Mouse (Mus musculus) large intestine, adult 2 months (tissue): ENCODE measurements around the gene Anapc11. TPM values are rescaled to one million over a fixed set of nuclear protein-coding genes. Genes with fewer than 3 reads are reported as not detected.

Experiments
- DNase-seq: peaks from one replicate; pipeline ENCODE4 v3.0.0-alpha.2; 2012; ENCODE audit warnings: low read depth, low spot score
- WGBS: fragments of 180-500 bp; shearing (Covaris S2); methylation state at CpG from one replicate; pipeline ENCODE4 v1.1.7; 2018; 5-methylcytosine and 5-hydroxymethylcytosine counted together
- polyA plus RNA-seq: library from polyadenylated mRNA; depleted of rRNA; stranded (reverse); fragments of >200 nt; gene quantifications from 2 replicates; pipeline ENCODE4 v1.2.3, GENCODE M21; 2012; rRNA removed

Anapc11 gene
- polyA plus RNA-seq, 1 experiment: 85.4 TPM

DNA sequence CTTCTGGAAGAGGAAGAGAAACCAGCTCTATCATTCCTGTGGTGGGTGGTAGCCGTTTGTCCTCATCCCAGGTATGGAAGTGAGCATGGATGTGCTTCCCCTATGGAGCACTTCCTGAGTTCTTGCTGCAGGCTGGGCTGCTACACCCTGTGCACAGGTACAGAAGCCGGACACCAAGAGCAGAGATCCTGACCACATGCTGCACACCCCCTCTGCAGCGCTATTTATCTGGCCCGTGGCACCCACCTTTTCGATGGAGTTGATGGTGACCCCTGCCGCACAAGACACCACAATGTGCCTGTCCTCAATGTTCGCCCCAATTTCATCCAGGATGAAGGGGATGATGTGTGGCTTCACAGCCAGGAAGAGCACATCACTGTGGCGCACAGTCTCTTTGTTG, 43.6 kb downstream of the Anapc11 start:
- 84% methylated on average over 8 of the region's 8 CpGs for WGBS

GRCm38 (mm10) chr11:120642939-120643600, 44.8 kb downstream of the Anapc11 start:
- WGBS: 1% methylated on average over 18 of the region's 18 CpGs
- no peak for DNase-seq

More for the DNA sequence above, 43.6 kb downstream of the Anapc11 start:
- no peak for DNase-seq

- under 1% methylated on average over 15 of the region's 15 CpGs for WGBS
Measured at GRCm38 (mm10) chr11:120643601-120643987, 45.4 kb downstream of the Anapc11 start, which contains the start of gene Pycr1. Gene Pycr1, minus strand, starts transcription at chr11:120643769.

GRCm38 (mm10) chr11:120647047-120647830, 49.0 kb downstream of the Anapc11 start:
- 87% methylated on average over 35 of the region's 35 CpGs for WGBS
- no peak for DNase-seq

More at GRCm38 (mm10) chr11:120643601-120643987, 45.4 kb downstream of the Anapc11 start, which contains the start of gene Pycr1:
- peak; percentile 81 for DNase-seq

- WGBS: 9% methylated on average over 13 of the region's 13 CpGs
- DNase-seq: no peak
Measured at GRCm38 (mm10) chr11:120648001-120648476, 49.8 kb downstream of the Anapc11 start, which contains the start of gene Myadml2. Gene Myadml2, minus strand, starts transcription at chr11:120648158.

DNA sequence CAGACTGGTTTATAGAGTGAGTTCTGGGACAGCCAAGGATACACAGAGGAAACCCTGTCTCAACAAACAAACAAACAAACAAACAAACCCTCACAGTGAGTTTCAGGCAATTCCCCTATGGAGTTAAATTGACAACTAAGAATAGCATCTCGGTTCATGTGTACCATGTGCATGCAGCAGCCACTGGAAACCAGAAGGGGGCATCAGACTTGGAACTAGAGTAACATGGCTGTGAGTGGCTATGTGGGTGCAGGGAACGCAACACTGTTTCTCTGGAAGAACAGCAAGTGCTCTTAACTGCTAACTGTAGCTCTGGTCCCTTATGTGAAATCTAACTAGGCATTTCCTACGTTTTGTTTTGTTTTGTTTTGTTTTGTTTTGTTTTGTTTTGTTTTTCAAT, 53.7 kb downstream of the Anapc11 start:
- DNase-seq: no peak
- WGBS: 79% methylated on average over 3 of the region's 3 CpGs

DNA sequence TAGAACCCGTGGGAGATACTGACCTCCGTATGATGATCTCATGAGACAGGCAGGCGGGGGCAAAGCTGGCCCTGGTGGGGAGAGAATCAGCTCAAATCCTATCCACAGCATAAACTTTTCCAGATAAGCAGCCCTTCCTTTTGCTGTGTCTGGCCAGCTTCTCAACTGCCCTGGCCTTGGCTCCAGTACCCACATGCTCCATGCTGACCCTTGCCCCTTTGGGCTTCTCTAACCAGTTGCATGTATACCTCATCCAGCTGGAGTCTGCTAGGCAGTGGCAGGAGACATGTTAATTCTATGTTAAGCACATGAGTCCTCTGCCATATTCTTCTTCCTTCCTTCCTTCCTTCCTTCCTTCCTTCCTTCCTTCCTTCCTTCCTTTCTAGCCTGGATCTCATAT, 56.5 kb downstream of the Anapc11 start:
- no peak for DNase-seq
- WGBS: 65% methylated on average over 3 of the region's 3 CpGs

- DNase-seq: no peak
- WGBS: 84% methylated on average over 4 of the region's 4 CpGs
Measured at GRCm38 (mm10) chr11:120657301-120657700, 59.1 kb downstream of the Anapc11 start.

Other genes with a start within 250 kb of the Anapc11 start
- 1,539 and 1,751 TPM in 2 replicates for gene Actg1, start 249.9 kb upstream of the Anapc11 start, polyA plus RNA-seq
- not detected in 2 replicates for gene Fscn2, start 236.9 kb upstream of the Anapc11 start, polyA plus RNA-seq
- 33.5 and 34.5 TPM in 2 replicates for gene Faap100, start 219.7 kb upstream of the Anapc11 start, polyA plus RNA-seq
- 42.4 and 50.9 TPM in 2 replicates for gene Nploc4, start 160.7 kb upstream of the Anapc11 start, polyA plus RNA-seq
- gene Tspan10, start 155.8 kb upstream of the Anapc11 start, polyA plus RNA-seq: 0.85 and 1.1 TPM in 2 replicates
- 0.30 and 0.89 TPM in 2 replicates for gene Pde6g, start 144.9 kb upstream of the Anapc11 start, polyA plus RNA-seq
- gene Oxld1, start 140.4 kb upstream of the Anapc11 start, polyA plus RNA-seq: 18.2 and 19.6 TPM in 2 replicates
- 12.3 and 15.1 TPM in 2 replicates for gene Ccdc137, start 140.3 kb upstream of the Anapc11 start, polyA plus RNA-seq
- gene Arl16, start 130.8 kb upstream of the Anapc11 start, polyA plus RNA-seq: 16.8 and 18.8 TPM in 2 replicates
- gene Mrpl12, start 113.8 kb upstream of the Anapc11 start, polyA plus RNA-seq: 139 and 148 TPM in 2 replicates
- 287 and 345 TPM in 2 replicates for gene Slc25a10, start 106.6 kb upstream of the Anapc11 start, polyA plus RNA-seq
- gene Gcgr, start 67.7 kb upstream of the Anapc11 start, polyA plus RNA-seq: 0.90 and 1.1 TPM in 2 replicates
- gene Mcrip1, start 48.7 kb upstream of the Anapc11 start, polyA plus RNA-seq: 36.6 and 46.6 TPM in 2 replicates
- gene Ppp1r27, start 47.3 kb upstream of the Anapc11 start, polyA plus RNA-seq: 0.22 TPM in 1 of 2 replicates, not detected in the other
- gene P4hb, start 25.2 kb upstream of the Anapc11 start, polyA plus RNA-seq: 496 and 716 TPM in 2 replicates
- 745 and 760 TPM in 2 replicates for gene Arhgdia, start 16.8 kb upstream of the Anapc11 start, polyA plus RNA-seq
- 45.9 and 54.0 TPM in 2 replicates for gene Alyref, start 56 bp upstream of the Anapc11 start, polyA plus RNA-seq
- 0.63 and 1.0 TPM in 2 replicates for gene Npb, start 10.1 kb downstream of the Anapc11 start, polyA plus RNA-seq
- 397 and 622 TPM in 2 replicates for gene Pcyt2, start 19.5 kb downstream of the Anapc11 start, polyA plus RNA-seq
- 117 and 124 TPM in 2 replicates for gene Sirt7, start 26.8 kb downstream of the Anapc11 start, polyA plus RNA-seq
- gene Mafg, start 35.2 kb downstream of the Anapc11 start, polyA plus RNA-seq: 28.4 and 30.8 TPM in 2 replicates
- 16.4 and 16.7 TPM in 2 replicates for gene Pycr1, start 45.3 kb downstream of the Anapc11 start, polyA plus RNA-seq
- gene Myadml2, start 49.7 kb downstream of the Anapc11 start, polyA plus RNA-seq: 0.53 and 0.56 TPM in 2 replicates
- 0.45 and 0.79 TPM in 2 replicates for gene Notum, start 62.8 kb downstream of the Anapc11 start, polyA plus RNA-seq
- 74.9 and 88.8 TPM in 2 replicates for gene Aspscr1, start 74.6 kb downstream of the Anapc11 start, polyA plus RNA-seq
- gene Cenpx, start 115.3 kb downstream of the Anapc11 start, polyA plus RNA-seq: 94.1 and 101 TPM in 2 replicates
- gene Lrrc45, start 115.5 kb downstream of the Anapc11 start, polyA plus RNA-seq: 21.3 and 34.5 TPM in 2 replicates
- gene Rac3, start 123.0 kb downstream of the Anapc11 start, polyA plus RNA-seq: 8.5 and 10.1 TPM in 2 replicates
- 63.8 and 66.5 TPM in 2 replicates for gene Dcxr, start 128.9 kb downstream of the Anapc11 start, polyA plus RNA-seq
- 4.4 and 6.9 TPM in 2 replicates for gene Cbr2, start 133.7 kb downstream of the Anapc11 start, polyA plus RNA-seq
- gene Hmga1b, start 164.4 kb downstream of the Anapc11 start, polyA plus RNA-seq: 1.9 and 2.1 TPM in 2 replicates
- 60.4 and 73.4 TPM in 2 replicates for gene Rfng, start 185.8 kb downstream of the Anapc11 start, polyA plus RNA-seq
- gene Gps1, start 185.9 kb downstream of the Anapc11 start, polyA plus RNA-seq: 124 and 130 TPM in 2 replicates
- 41.7 and 42.1 TPM in 2 replicates for gene Dus1l, start 198.0 kb downstream of the Anapc11 start, polyA plus RNA-seq
- 201 and 272 TPM in 2 replicates for gene Fasn, start 226.1 kb downstream of the Anapc11 start, polyA plus RNA-seq